Mouse (Mus musculus) left cerebral cortex, postnatal 25 days (tissue): Measurements from ENCODE around the gene Bri3. TPM values are rescaled to one million over a fixed set of nuclear protein-coding genes. Genes with fewer than 3 reads are reported as not detected.

Experiments
- DNase-seq, 2 experiments: peaks; one replicate each; pipeline ENCODE4 v3.0.0; 2022; ENCODE audit warnings: low spot score in 2 of 2, mixed read lengths in 1 of 2
- intact Hi-C: fragments of 180-260 bp; cut with DNase I; formaldehyde crosslinking; loops from one replicate; pipeline ENCODE4 v1.15.1; 2025
- total RNA-seq, 2 experiments: library from RNA; stranded (reverse); gene quantifications; 2 replicates each; pipeline ENCODE4 v1.2.3; 2021

Bri3 gene
- total RNA-seq, 2 experiments from 2014 or later, result 64.0 to 65.8 TPM

- intact Hi-C loops, result no loop called here
- peak in 1 of 2 experiments; percentile 69 for DNase-seq
Observed at GRCm38 (mm10) chr5:144258131-144258611, 13.9 kb downstream of the Bri3 start.

- intact Hi-C loops, result no loop called here
Observed at GRCm38 (mm10) chr5:144258687-144259086, 14.4 kb downstream of the Bri3 start.

GRCm38 (mm10) chr5:144259228-144259627, 15.0 kb downstream of the Bri3 start:
- intact Hi-C loops, result no loop called here
- DNase-seq, result no peak

More at GRCm38 (mm10) chr5:144258687-144259086, 14.4 kb downstream of the Bri3 start:
- DNase-seq, result no peak

- intact Hi-C loops, result no loop called here
- no peak for DNase-seq
Observed at GRCm38 (mm10) chr5:144260464-144260863, 16.2 kb downstream of the Bri3 start.

GRCm38 (mm10) chr5:144261309-144261708, 17.1 kb downstream of the Bri3 start:
- no peak for DNase-seq
- intact Hi-C loops, result no loop called here

GRCm38 (mm10) chr5:144261829-144262228, 17.6 kb downstream of the Bri3 start:
- peak in 1 of 2 experiments; percentile 80 for DNase-seq
- intact Hi-C loops, result no loop called here

GRCm38 (mm10) chr5:144263082-144263481, 18.8 kb downstream of the Bri3 start:
- no peak for DNase-seq
- intact Hi-C loops, result no loop called here

- DNase-seq, result no peak
- intact Hi-C loops, result no loop called here
Observed at GRCm38 (mm10) chr5:144263496-144263895, 19.3 kb downstream of the Bri3 start.

- peak; percentile 65 to 74 for DNase-seq
- intact Hi-C loops, result no loop called here
Observed at GRCm38 (mm10) chr5:144267535-144268241, 23.5 kb downstream of the Bri3 start.

- intact Hi-C loops, result no loop called here
Observed at GRCm38 (mm10) chr5:144269926-144270325, 25.7 kb downstream of the Bri3 start.

GRCm38 (mm10) chr5:144270420-144270819, 26.2 kb downstream of the Bri3 start:
- intact Hi-C loops, result no loop called here
- DNase-seq, result no peak

More at GRCm38 (mm10) chr5:144269926-144270325, 25.7 kb downstream of the Bri3 start:
- DNase-seq, result no peak

- intact Hi-C loops, result no loop called here
- DNase-seq, result no peak
Observed at GRCm38 (mm10) chr5:144271118-144271517, 26.9 kb downstream of the Bri3 start.

GRCm38 (mm10) chr5:144271772-144272171, 27.5 kb downstream of the Bri3 start:
- DNase-seq, result no peak
- intact Hi-C loops, result no loop called here

GRCm38 (mm10) chr5:144274904-144275303, 30.7 kb downstream of the Bri3 start:
- DNase-seq, result no peak
- intact Hi-C loops, result no loop called here

- no peak for DNase-seq
- intact Hi-C loops, result no loop called here
Observed at GRCm38 (mm10) chr5:144276898-144277630, 32.8 kb downstream of the Bri3 start.

- no peak for DNase-seq
Observed at GRCm38 (mm10) chr5:144278374-144278960, 34.2 kb downstream of the Bri3 start.

GRCm38 (mm10) chr5:144279081-144279541, 34.9 kb downstream of the Bri3 start:
- DNase-seq, result no peak
- intact Hi-C loops, result no loop called here

More at GRCm38 (mm10) chr5:144278374-144278960, 34.2 kb downstream of the Bri3 start:
- intact Hi-C loops, result no loop called here

- intact Hi-C loops, result no loop called here
- DNase-seq, result no peak
Observed at GRCm38 (mm10) chr5:144279926-144280325, 35.7 kb downstream of the Bri3 start.

- intact Hi-C loops, result no loop called here
- DNase-seq, result peak in 1 of 2 experiments; percentile 31
Observed at GRCm38 (mm10) chr5:144282470-144283260, 38.4 kb downstream of the Bri3 start.
